Mouse (Mus musculus) heart, adult 8-10 months (tissue): ENCODE results near the gene Olfr462. TPM values are rescaled to one million over a fixed set of nuclear protein-coding genes. Genes with fewer than 3 reads are reported as not detected.

Source experiments
- DNase-seq: peaks from one replicate; pipeline ENCODE4 v3.0.0; 2022; ENCODE audit warnings: low spot score
- total RNA-seq, 4 experiments: library from RNA; stranded (reverse); gene quantifications; 2 replicates each; pipeline ENCODE4 v1.2.4; 2022

The Olfr462 gene
- total RNA-seq, 4 experiments from 2014 or later: not detected

DNA sequence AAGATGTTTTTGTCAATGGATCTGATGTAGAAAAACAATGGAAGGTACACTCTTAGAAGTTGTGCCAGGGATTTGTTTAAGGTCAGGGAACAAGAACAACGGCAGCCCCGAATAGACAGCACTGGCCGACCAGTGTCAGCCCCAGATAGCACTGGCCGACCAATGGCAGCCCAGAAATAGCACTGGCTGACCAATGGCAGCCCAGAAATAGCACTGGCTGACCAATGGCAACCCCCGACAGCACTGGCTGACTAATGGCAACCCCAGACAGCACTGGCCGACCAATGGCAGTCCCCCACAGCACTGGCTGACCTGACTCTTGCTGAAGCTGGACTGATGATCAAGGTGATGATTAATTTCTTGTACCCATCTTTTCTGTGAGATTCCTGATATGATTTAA is 44.2 kb downstream of the Olfr462 start:
- no peak for DNase-seq

DNA sequence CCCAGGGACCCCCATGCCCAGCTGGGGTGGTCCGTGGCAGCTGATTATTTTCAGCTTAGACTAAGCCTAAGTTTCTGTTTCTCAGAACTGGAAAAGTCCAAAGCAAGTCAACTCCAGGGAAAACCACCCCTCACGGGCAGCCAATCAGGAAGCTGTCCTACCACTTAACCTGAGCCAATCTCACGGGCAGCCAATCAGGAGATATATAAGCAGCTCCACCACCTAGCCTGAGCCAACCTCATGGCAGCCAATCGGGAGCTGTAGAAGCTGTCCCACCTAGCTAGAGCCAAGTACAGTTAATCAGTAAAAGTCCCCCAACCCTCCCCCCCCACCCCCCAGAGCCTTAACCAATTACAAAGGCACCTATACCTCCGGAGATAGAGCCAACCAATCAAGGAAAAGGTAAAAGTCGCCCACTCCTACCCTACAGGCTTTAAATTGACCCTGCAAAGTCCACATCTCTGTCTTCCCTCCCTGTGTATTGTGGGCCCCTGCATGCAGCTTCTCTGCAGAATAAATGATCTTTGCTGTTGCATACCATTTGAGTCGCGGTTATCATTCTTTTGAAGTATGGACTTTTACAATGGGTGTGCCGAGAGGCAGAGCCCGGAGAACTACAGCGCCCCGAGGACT is 45.0 kb downstream of the Olfr462 start:
- DNase-seq: no peak

DNA sequence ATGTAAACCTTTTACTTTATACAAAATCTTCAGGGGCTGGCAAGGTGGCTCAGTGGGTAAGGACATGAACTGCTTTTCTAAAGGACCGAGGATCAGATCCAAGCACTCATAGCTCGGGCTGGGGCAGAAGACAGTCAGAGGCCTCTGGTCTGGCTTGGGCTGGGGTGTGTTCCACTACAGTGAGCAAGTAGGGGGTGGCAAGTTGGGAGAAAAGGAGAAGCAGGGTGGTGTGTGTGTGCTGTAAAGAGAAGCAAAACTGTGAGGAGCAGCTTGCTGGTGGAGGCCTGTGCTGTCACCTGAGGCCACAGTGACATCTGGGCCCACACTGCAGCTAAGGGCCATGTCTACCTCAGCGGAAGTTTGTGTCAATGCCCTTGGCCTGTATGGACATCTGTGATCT is 50.6 kb downstream of the Olfr462 start:
- DNase-seq: no peak

DNA sequence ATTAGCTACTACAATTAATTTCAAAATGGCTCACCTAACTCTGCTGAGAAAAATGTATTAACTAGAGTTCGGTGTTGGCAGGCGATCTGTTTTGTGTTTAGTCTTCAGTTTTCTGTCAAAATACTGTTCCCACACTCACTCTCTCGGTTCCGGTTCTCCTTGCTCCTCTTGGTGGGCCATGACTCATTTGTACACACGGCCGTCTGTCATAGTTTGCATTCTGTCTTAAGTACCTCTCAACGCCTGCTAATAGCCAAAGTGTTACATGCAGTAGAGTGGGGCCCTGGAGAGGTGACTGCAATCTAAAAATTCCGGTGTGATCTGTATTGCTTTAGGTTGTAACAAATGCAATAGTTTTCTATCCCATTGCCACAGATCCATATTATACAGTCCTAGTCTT is 51.4 kb downstream of the Olfr462 start:
- DNase-seq: no peak

Other genes with a start within 250 kb of the Olfr462 start
- gene Rnf43, start 229.5 kb downstream of the Olfr462 start, total RNA-seq: under 1 TPM; 0.34 to 0.91 (median 0.46) TPM
- gene Supt4a, start 154.7 kb downstream of the Olfr462 start, total RNA-seq: 10 to 100 TPM; 37.1 to 52.2 (median 38.0) TPM
- under 1 TPM in 3 of 4 experiments, not detected in 1; 0.14 to 0.25 (median 0.22) TPM for gene Tspoap1, start 131.7 kb downstream of the Olfr462 start, total RNA-seq
- under 1 TPM in 1 of 4 experiments, not detected in 3; 0.89 TPM for gene Mpo, start 98.7 kb downstream of the Olfr462 start, total RNA-seq
- not detected for gene Lpo, start 64.0 kb downstream of the Olfr462 start, total RNA-seq
- gene Mks1, start 39.1 kb downstream of the Olfr462 start, total RNA-seq: 1 to 10 TPM; 2.2 to 4.0 (median 3.4) TPM
- not detected for gene Epx, start 16.7 kb downstream of the Olfr462 start, total RNA-seq
- gene Olfr463, start 5.1 kb upstream of the Olfr462 start, total RNA-seq: not detected
- gene Olfr464, start 28.7 kb upstream of the Olfr462 start, total RNA-seq: not detected
- gene Dynll2, start 95.3 kb upstream of the Olfr462 start, total RNA-seq: 100 to 1,000 TPM; 414 to 471 (median 442) TPM
- gene Srsf1, start 155.1 kb upstream of the Olfr462 start, total RNA-seq: 100 to 1,000 TPM in 3 of 4 experiments, 10 to 100 TPM in 1; 97.6 to 103 (median 102) TPM
- 10 to 100 TPM; 39.8 to 44.7 (median 41.8) TPM for gene Vezf1, start 176.0 kb upstream of the Olfr462 start, total RNA-seq
- gene Cuedc1, start 205.8 kb upstream of the Olfr462 start, total RNA-seq: 10 to 100 TPM; 47.5 to 55.7 (median 51.0) TPM